Mouse (Mus musculus): ENCODE results near the gene Pex1.
"Not testable (repeated sequence)": the region's sequence is repeated elsewhere in the genome, so short reads cannot be mapped to it uniquely, and the experiment has no call there.

The Pex1 gene

DNA sequence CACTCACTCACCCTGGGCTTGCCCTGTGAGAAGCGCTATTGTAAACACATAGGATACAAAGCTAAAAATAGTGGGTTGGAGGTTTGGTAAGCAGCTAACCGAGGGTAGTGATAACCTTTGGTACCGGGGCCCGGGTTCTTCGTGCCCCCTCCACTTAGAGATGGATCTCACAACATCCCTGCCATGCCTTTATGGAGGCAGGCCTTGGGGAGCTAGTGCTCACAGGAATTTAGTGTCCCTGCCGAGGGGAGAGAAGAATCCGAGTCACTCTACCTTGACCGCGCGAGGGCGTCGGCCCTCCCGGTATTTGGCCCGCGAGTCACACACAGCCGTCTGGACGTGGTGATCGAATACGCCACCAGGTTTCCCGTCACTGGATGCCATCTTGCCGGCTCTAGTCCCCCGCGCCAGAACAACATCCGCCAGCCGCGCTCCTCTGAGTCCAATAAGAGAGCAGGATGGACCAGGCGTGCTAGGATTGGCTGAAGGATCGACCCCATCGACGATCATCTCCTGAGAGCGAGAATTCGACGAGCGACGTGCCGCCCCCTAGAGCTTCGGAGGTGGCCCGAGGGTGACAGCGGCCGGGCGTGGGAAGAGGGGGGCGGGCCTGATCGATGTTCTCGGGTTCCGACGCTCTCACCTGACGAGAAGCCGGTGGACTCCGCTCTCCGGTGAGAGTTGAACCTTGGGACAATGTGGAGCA, at the start of gene Pex1:
Pex1 (plus strand) TSS at position 374 of the 706 bp plus-strand sequence.
- peak; percentile 92 to 95 for DNase-seq

DNA sequence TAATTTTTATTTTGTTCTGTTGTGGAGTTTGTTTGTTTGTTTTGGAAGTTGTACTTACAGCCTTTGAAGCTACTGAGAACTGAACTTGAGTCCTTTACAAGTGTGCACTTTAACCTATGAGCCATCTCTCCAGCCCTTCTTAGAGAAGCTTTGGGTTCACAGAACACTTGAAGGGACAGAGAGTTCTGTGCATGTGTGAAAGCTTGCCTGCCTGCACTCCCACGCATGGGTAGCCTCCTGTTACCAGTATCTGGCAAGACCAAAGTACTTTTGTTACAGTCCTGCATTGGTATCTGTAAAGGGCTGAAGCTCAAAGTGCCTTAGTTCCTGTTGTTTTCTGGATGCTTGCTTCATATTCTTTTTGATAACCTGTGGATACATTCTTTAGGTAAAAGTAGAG, 49.6 kb upstream of the Pex1 start:
- DNase-seq, result no peak

DNA sequence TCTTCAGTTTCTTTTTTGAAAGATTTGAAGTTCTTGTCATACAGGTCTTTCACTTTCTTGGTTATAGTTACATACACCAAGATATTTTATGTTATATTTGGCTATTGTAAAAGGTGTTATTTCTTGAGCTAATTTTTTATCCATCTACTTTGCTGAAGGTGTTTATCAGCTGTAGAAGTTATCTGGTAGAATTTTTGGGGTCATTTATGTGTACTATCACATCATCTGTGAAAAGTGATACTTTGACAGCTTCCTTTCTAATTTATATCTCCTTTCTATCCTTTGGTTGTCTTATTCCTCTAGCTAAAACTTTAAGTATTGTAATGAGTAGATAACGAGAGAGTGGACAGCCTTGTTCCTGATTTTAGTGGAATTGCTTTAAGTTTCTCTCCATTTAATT, 44.4 kb upstream of the Pex1 start:
- DNase-seq, result no peak

DNA sequence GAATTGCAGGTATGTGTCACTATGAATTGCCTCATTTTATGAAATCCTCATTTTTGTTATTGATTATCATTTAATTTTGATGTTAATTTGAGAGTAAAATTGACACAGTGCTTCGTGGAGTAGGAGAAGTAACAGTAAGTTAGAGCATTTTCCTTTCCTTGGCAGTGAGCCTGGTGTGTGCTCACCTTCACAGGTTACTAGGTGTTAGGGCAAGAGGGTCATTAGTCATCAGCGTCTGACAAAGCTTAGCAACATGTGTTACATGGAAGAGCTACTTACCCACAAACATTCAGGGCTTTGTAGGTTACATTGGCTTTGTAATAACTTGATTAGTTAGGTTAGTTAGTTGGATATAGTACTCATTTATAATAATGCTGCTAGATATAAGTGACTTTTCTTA, 41.7 kb upstream of the Pex1 start:
- DNase-seq, result no peak

DNA sequence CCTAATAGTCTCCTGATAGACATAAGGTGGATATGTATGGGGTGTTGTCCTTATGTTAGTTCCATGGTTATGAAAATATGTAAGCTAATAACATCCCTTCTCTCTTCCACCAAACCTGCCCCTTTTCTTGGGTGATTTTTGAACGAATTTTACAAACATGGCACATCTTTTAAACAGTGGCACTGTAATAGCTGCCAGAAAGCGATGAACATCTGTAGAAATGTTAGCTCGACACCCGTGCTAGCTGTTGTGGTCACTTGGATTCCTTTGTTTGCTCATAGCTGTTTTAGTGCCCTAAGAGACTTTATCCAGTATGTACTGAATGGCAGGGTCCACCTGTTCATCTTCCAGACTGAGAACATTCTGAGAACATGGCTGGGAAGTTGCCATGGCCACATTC, 24.6 kb upstream of the Pex1 start, which contains the start of gene 1700109H08Rik:
1700109H08Rik (plus strand) TSS at position 301 of the 400 bp plus-strand sequence.
- DNase-seq, result no peak

DNA sequence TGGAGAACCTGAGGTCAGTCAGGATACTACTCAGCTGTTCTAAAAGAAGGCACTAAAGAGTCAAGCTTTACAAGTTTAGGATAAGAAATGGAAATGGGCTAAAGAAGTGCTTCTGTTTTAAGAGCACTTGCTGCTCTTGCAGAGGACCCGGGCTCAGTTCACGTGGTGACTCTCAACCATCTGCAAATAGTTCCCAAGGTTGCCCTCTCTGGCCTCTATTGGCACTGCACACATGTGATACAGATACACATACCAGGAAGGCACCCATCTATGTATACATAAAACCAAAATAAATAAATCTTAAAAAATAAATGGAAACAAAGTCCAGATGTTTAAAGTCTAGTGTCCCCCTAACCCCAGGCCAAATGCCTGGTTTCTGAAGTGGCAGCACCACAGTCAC, 21.0 kb upstream of the Pex1 start:
- no peak for DNase-seq

DNA sequence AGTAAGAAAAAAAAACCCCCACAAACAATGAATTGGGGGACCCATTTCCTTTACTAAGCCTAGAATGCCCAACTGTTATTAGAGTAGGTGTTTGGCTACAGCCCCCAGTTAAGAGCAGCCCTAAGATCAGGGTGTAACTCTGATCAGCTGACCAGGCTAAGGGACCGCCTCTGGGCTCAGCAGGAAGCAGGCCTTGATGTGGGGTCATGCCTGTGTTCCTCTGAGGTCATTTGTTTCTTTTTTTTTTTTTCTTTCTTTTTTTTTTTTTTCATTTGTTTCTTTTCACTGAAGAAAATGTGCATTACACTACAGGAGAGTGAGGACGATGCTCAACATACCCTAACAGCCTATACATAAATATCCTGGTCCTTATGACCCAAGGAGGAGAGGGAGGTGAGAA, 17.9 kb upstream of the Pex1 start:
- DNase-seq, result no peak

DNA sequence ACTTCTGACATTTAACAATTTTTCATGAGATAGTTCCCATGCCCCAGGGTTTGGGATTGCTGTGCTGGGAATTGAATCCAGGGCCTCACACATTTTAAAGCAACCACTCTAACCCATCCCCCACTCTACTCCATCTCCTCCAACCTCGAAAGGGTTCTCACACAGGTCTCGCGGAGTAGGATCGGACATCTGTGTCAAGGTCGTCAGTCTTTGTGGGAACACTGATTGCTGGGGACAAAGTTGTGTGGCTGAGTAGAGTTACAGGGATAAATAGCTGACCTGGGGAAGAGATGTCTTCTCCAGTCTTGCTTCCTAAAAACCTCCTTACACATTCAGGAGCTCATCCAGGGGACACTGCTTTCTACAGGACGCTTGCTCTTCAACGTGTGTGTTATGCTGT, 16.8 kb upstream of the Pex1 start:
- no peak for DNase-seq

DNA sequence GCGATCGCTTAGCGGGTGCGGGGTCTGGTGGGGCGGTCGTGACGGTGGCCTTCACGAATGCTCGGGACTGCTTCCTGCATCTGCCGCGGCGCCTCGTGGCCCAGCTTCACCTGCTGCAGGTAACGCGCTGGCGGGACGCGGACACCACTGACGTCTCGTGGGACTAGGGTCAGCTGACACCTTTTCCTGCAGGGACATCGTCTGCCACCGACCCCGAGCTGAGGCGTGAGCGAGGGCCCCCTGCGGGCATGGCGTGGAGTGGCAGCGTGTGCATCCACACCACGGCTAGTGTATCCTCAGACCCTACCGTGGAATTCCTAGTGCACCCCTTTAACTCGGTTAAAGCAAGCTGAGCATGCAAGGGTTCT, 517 bp downstream of the Pex1 start, which contains the start of gene Rbm48:
Rbm48 (minus strand) TSS at position 187 of the 368 bp plus-strand sequence.
- peak; percentile 85 to 90 for DNase-seq

DNA sequence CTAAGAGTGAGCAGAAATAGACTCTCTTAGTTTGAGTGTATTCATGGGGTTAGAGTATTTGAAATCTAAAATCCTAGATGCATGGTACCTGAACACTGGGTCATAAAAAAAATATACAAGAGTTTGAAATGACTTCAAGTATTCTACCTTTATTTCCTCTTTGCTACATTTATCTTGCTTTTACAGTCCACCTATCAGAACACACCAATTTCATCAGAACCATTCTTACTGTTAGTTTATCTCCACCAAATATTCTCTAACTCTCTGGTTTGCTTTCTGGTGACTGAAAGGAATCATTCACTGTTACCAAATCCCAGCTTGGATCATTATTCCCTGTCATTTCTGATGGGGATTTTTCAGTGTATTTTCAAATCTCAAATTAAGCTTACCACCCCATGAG, 1.3 kb downstream of the Pex1 start:
- DNase-seq, result no peak

DNA sequence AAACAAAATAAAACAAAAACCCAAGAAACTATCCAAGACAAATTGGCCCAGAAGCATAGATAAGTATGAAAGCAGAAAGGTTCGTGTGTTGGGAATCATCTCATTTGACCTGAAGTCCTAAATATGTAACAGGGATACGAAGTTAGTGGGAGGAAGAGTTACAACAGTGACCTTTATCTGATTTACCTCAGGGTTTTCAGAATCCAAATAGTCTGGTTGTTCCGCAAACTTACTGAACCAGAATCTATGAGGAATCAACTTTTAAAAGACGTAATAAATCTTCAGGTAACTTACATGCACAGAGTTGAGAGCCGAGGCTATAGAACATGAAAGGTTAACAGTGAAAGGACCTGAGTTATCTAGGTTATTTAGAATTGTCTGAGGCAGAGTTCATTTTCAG, 2.9 kb downstream of the Pex1 start:
- no peak for DNase-seq

DNA sequence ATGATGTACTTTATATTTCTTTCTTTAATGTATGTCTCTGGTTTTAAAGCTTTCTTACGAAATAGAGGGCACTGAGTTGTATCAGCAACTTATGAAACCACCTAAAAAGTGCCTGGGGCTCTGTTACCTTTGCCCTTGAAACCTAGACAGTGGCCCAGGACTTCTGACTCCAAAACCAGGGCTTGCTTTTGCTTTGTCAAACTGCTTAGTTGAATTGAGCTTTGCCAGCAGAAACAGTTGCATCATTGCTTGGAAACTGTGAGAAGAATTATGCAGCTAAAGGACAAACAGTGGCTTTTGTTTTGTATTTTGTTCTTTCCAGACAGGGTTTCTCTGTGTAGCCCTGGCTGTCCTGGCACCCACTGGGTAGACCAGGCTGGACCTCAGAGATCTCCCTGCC, 4.4 kb downstream of the Pex1 start:
- DNase-seq, result no peak

DNA sequence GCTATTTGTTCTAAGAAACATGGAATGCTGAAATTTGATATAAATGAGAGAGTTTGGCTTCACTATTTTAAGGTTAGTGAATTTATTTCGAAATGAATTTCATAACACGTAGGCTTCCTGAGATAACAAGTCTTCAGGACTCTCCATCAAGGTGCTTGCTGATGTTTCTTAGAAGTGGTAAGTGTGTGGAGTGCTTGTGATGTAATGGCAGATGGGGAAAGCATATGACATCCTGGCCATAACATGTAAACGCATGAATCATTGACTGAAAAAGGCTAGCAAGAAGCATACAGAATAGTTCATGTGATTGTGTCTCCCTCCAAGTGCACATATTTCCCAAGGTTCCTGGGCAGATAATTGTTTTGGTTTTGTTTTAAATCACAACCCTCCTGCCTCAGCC, 4.9 kb downstream of the Pex1 start:
- no peak for DNase-seq

DNA sequence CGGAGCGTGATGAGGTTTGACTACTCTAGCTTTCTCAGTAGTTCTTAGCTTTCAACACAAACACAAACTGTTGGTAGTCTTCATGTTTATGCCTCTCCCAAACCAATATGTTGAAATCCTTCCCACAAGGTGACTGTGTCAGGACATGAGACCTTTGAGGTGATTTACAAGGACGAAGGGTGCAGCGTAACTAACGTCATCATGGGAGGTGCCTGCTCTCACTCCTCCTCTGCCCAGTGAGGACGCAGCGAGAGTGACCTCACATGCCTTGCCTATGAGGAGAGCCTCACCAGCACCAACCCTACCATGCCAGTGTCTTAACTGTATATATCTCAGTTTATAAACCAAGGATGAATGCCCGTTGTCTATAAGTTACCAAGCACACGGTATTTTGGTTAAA, 11.2 kb downstream of the Pex1 start:
- no peak for DNase-seq

DNA sequence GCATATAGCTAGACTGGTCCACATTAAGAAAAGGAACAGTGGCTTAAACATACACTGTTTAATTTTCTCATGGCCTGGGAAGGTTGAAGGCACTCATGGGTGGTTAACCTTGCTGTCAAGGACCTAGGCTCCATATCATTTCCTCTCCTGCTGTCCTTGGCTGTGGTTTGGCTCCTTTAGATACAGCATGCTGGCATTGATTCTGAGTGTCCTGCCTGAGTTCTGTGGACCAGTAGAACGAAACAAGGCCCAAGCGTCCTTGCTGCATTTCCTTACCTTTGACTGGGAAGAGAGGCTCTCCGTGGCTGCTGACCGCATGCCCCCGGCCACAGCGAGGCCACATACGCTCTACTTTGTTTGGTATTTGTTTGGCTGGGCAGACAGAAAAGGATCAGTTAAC, 13.4 kb downstream of the Pex1 start:
- no peak for DNase-seq

DNA sequence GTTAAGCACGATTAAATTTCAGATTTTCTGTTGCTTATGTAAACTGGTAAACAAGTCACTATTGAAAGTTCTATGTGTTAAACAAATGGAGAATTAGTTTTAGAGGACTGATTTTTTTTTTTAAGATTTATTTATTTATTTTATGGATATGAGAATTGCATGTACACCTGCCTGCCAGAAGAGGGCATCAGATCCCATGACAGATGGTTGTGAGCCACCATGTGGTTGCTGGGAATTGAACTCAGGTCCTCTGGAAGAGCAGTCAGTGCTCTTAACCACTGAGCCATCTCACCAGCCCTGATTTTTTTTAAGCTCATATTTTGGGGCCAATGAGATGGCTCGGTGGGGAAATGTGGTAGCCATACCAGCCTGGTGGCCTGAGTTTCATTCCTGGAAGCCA, 16.0 kb downstream of the Pex1 start:
- DNase-seq, result not testable (repeated sequence)

DNA sequence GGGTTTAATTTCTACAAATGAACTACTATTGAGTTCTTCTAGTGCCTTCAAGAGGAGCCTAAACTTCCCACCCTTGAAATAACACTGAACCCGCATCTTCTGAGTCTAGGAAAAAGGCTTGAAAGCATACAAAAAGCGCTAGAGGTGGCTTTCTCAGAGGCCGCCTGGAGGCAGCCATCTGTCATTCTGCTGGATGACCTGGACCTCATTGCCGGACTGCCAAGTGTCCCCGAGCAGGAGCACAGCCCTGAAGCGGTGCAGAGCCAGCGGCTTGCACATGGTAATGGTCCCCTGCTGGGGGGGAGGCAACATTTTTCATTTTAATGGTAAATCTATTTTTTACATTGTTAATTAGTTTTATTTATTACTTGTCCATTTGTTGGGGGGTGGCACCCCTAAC, 24.6 kb downstream of the Pex1 start:
- peak; percentile 79 to 83 for DNase-seq

DNA sequence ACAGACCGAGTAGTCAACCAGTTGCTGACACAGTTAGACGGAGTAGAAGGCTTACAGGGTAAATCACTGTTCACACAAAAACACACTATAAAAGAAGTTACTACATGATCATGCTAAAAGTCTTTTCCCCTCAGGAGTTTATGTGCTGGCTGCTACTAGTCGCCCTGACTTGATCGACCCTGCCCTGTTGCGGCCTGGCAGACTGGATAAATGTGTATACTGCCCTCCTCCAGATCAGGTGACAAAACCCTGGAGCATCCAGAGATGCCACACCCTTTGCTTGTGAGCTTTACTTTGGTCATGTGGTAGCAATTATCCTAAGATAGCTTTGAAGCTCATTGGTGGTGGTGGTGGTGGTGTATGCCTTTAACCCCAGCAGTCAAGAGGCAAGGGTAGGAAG, 34.2 kb downstream of the Pex1 start:
- DNase-seq, result no peak

DNA sequence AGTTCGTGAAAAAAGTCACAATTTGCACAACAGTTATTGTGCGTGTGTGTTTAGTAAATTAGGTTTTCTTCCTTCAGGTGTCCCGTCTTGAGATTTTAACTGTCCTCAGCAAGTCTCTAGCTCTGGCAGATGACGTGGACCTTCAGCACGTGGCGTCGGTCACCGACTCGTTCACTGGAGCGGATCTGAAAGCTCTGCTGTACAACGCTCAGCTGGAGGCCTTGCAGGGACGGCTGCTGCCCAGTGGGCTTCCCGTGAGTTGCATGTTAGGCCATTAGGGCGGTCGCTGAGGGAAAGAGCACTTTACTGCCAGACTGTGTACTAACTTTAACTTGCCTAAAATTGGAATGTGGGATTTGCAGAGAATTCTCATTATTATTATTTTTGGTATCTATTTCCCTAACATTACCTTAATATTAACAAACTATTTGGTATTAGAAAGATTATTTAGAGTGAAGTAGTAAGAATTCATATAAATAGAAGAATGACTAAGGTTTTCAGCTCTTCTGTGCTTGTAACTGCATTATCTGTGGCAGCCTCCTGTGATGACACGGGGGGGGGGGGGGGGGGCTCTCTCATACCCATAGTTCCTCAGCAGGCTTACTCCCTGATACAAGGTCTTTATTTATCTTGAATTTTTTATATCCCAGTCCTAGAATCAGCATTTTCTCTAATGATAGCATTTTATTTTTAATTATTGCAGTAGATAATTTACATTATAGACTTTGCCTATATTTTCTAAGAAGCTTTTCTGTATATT, 35.8 kb downstream of the Pex1 start:
- no peak for DNase-seq

DNA sequence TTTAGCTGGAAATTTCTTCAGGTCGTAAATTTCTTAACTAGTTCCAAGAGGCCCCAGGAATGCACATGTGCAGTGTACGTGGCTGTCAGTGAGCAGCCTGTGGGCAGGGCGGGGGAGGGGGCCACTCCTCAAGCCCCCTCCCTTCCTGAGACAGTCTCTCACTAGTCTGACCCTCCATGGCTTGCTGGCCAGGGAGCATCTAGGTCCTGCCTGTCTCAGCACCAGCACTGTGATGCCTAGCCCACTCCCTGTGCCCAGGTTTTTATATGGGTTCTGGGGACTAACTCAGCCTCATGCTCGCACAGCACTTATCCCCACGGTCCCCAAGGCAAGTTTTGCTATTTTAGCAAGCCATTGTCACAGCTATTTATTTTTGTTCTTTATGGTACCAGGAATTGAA, 36.4 kb downstream of the Pex1 start:
- no peak for DNase-seq

DNA sequence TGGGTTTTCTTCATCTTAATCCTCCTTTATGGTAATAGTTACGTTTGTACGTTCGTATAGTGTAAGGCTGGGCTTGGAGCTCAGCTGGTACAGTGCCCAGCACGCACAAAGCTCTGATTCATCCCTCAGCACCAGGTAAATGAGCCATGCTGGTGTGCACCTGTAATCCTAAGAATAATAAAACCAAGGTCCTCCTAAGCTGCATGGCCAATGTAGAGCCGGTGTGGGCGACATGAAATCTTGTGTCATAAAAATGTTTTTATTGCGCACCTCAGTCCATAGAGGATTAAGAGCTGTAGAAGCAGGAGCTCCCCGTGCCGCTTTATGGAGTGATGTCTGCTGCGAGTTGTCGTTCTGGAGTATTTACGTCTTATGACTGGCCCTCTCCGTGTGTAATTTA, 37.4 kb downstream of the Pex1 start:
- no peak for DNase-seq

DNA sequence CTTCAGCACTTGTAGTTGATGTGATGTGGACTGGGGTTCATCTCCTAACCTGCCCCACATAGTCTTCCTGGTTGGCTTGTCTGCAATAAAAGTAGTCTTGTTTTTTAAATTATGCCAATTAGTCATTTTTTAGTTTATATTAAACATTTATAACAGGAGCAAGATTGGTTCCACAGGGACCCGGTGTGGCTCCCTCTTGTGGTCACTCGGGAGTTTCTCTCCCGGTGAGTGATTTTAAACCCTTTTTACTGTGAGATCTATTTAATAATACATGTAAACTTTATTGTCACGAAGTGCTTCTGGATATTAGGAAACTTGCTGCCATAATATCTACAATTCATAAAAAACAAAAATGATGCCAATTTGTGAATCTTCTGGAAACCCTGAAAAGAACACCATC, 38.1 kb downstream of the Pex1 start:
- peak in 1 of 2 experiments; percentile 18 for DNase-seq

DNA sequence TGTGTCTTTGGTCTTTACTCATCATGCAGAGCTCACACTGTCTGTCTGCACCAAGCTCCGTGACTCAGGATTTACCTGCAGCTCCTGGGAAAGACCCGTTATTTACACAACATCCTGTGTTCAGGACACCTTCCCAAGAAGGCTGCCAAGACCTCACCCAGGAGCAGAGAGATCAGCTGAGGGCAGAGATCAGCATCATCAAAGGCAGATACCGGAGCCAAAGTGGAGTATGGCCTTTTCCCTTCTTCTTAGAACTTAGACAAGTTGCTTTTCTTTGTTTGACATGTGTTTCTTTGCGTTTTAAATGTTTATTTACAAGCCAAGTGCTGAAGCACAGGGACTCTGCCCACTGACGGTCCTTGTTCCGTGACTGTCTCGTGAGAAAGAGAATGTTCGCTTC, 39.4 kb downstream of the Pex1 start:
- DNase-seq, result no peak

DNA sequence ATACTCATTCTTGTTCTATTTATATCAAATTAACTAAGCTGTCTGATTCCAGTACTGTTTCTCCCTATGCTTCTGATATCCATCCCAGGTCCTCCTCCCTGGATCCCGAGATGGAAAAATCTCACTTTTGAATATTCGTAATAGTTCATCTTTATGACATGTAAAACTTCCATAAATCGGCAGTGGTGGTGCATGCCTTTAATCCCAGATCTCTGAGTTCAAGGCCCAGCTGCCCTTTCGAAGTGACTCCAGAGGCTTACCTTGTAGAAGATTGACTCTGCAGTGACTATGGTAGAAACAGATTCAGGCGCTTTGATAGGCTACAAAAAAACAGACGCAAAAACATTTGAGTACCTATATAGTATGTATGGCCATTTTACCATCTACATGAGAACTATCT, 48.8 kb downstream of the Pex1 start:
- no peak for DNase-seq

DNA sequence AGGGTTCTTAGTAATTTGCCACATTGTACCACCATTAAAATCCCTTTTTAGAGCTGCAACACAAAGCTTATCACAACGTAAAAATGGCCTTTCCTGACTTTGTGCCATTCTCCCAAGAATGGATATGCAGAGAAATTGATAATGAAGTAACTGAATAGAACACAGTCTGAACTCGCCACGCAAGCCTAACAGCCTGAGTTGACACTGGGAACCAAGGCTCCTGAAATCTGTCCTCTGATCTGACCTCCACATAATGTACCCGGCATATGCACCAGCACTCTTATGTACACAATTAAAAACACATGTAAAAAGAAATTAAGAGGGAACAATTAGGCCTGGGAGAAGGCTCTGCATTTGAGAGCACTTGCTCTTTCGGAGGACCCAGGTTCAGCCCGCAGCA, 49.5 kb downstream of the Pex1 start:
- DNase-seq, result no peak
